ENCODE assay signal across 11 mouse cellular contexts in the genomic region with DNA sequence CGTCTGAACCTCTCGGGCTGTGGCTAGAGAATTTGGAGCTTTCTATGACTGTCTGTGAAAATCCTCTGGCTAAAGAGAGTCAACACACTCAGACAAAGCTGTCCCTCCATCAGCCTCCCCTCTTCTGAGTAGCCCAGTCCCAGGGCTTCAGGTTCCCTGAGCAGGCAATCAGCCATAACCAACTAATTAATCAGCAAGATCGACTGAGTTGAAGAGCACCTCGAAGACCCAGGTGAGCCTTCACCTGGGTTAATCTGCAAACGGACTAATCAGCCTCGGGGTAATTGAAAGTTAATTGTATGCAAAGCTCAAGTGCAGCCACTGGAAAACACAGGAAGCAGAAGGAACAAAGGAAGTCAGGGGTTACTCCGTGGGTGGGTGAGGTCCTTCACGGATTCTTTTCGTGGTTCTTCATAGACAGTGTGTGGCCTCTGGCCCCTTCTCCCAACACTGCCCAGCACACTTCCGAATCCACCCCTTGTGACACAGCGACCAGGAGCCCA. TPM values are rescaled to one million over a fixed set of nuclear protein-coding genes. Genes with fewer than 3 reads are reported as not detected.
A peak's percentile ranks its signal among the peaks of the same experiment; 100 is the strongest.
DNase-seq lines count a peak whose midpoint lies in the region; ATAC-seq lines count a peak whose summit lies in the region.
"Had no signal": no experiment of that assay in that cellular context is flagged by ENCODE, and none has a peak within 500 bp of the region (broad histone marks: within the 10 kb centered on the region; RNA-seq: fewer than 3 reads in every experiment).

No protein-coding gene starts in this region.

- no peaks in the 10 kb centered on the region for H3K9me3 ChIP-seq in heart, embryonic 15.5 days (replicated peaks)
- no peaks in the 10 kb centered on the region for H3K9me3 ChIP-seq in forebrain, embryonic 13.5 days (replicated peaks)
- H3K9me3 ChIP-seq in kidney, embryonic 14.5 days (ENCODE audit: control insufficient read depth, low read length): no peaks in the 10 kb centered on the region
- no peaks in the 10 kb centered on the region for H3K9me3 ChIP-seq in midbrain, embryonic 16.5 days (replicated peaks; ENCODE audit: control insufficient read depth, low read length, poor library complexity, severe bottlenecking)

- peak overlapping the region; percentile 51; the same call in 1 of the 2 replicates for H3K4me2 ChIP-seq in heart, embryonic 15.5 days
- peak overlapping the region; percentile 54 for H3K4me2 ChIP-seq in forebrain, embryonic 13.5 days
- peak overlapping the region; percentile 30 for H3K4me2 ChIP-seq in kidney, embryonic 14.5 days (replicated peaks; ENCODE audit: low read depth, low read length)
- H3K4me2 ChIP-seq in midbrain, embryonic 16.5 days (ENCODE audit: low read length): peak overlapping the region; percentile 44

- no peak overlapping the region for H3K9ac ChIP-seq in heart, embryonic 15.5 days
- peak overlapping the region; percentile 40 for H3K9ac ChIP-seq in forebrain, embryonic 13.5 days
- H3K9ac ChIP-seq in kidney, embryonic 14.5 days (ENCODE audit: low read depth, low read length): no peak overlapping the region
- peak overlapping the region; percentile 4; the same call in 1 of the 2 replicates for H3K9ac ChIP-seq in midbrain, embryonic 16.5 days (ENCODE audit: low read depth, low read length)

- H3K4me3 ChIP-seq in heart, embryonic 15.5 days: no peak overlapping the region
- peak overlapping the region; percentile 19; the same call in 1 of the 2 replicates for H3K4me3 ChIP-seq in forebrain, embryonic 13.5 days
- no peak overlapping the region for H3K4me3 ChIP-seq in kidney, embryonic 14.5 days (ENCODE audit: low read length)
- no peak overlapping the region for H3K4me3 ChIP-seq in midbrain, embryonic 16.5 days (ENCODE audit: low read depth, low read length)

- 25% methylated on average over 11 of the region's 11 CpGs for WGBS in heart, embryonic 15.5 days
- WGBS in forebrain, embryonic 13.5 days: under 1% methylated on average over 11 of the region's 11 CpGs
- WGBS in kidney, embryonic 14.5 days: 9% methylated on average over 11 of the region's 11 CpGs
- 2% methylated on average over 11 of the region's 11 CpGs for WGBS in midbrain, embryonic 16.5 days

- no peak for DNase-seq in heart, postnatal 4 days
- no peak for DNase-seq in thymus, postnatal 14 days
- no peak for DNase-seq in lung, postnatal 4 days
- DNase-seq: adrenal gland, adult 2 months; layer of hippocampus, adult 9-11 months; thymus, postnatal 36 days had no signal

- H3K36me3 ChIP-seq in heart, embryonic 15.5 days: no peaks in the 10 kb centered on the region
- H3K36me3 ChIP-seq in forebrain, embryonic 13.5 days (ENCODE audit: poor library complexity, severe bottlenecking): no peaks in the 10 kb centered on the region
- no peaks in the 10 kb centered on the region for H3K36me3 ChIP-seq in kidney, embryonic 14.5 days (ENCODE audit: control insufficient read depth, insufficient read depth, low read length)
- H3K36me3 ChIP-seq in midbrain, embryonic 16.5 days (ENCODE audit: control insufficient read depth, insufficient read depth, low read length): no peaks in the 10 kb centered on the region

- H3K27ac ChIP-seq in heart, embryonic 15.5 days: 0 out of 2 replicates have a peak overlapping the region, but pooled peaks have one; percentile 92
- peak overlapping the region; percentile 80; the same call in 1 of the 2 replicates for H3K27ac ChIP-seq in forebrain, embryonic 13.5 days
- peak overlapping the region; percentile 89; the same call in 1 of the 2 replicates for H3K27ac ChIP-seq in kidney, embryonic 14.5 days (ENCODE audit: low read depth, low read length)
- peak overlapping the region; percentile 76; the same call in 1 of the 2 replicates for H3K27ac ChIP-seq in midbrain, embryonic 16.5 days (ENCODE audit: low read length)

- H3K27me3 ChIP-seq in heart, embryonic 15.5 days: no peaks in the 10 kb centered on the region
- H3K27me3 ChIP-seq in forebrain, embryonic 13.5 days: 0 out of 2 replicates have a peak, but pooled peaks cover 18% of the 10 kb centered on the region
- H3K27me3 ChIP-seq in kidney, embryonic 14.5 days (ENCODE audit: control insufficient read depth, insufficient read depth, low read length): no peaks in the 10 kb centered on the region
- no peaks in the 10 kb centered on the region for H3K27me3 ChIP-seq in midbrain, embryonic 16.5 days (ENCODE audit: control insufficient read depth, insufficient read depth, low read depth, low read length)

- no peak for ATAC-seq in heart, embryonic 15.5 days (replicated peaks; ENCODE audit: insufficient number of reproducible peaks, insufficient read depth, low FRiP score, low read depth)
- peak; percentile 16; the same call in 1 of the 2 replicates for ATAC-seq in forebrain, embryonic 13.5 days
- peak; percentile 70; the same call in 1 of the 2 replicates for ATAC-seq in kidney, embryonic 14.5 days (ENCODE audit: low FRiP score, low TSS enrichment)
- peak; percentile 34; the same call in 1 of the 2 replicates for ATAC-seq in midbrain, embryonic 16.5 days
- no peak for ATAC-seq in monocyte, adult 5-6 weeks (replicated peaks; ENCODE audit: insufficient number of reproducible peaks, low FRiP score, low TSS enrichment, poor library complexity, severe bottlenecking)

- peaks cover 40% of the 10 kb centered on the region for H3K4me1 ChIP-seq in heart, embryonic 15.5 days (replicated peaks)
- peaks cover 36% of the 10 kb centered on the region for H3K4me1 ChIP-seq in forebrain, embryonic 13.5 days
- H3K4me1 ChIP-seq in kidney, embryonic 14.5 days (ENCODE audit: control insufficient read depth, insufficient read depth, low read length): peaks cover 39% of the 10 kb centered on the region
- H3K4me1 ChIP-seq in midbrain, embryonic 16.5 days (ENCODE audit: control insufficient read depth, insufficient read depth, low read length): peaks cover 28% of the 10 kb centered on the region

RNA-seq across cellular contexts. Expression of gene Hlf, which starts 19.9 kb away (rescaled TPM):
- polyA plus RNA-seq in heart, embryonic 15.5 days (2015; fragmentation: Nextera tagmentation; extraction: Ambion mirVana): 4.7 and 4.9 TPM in 2 replicates
- 10 to 100 TPM; 16.6 to 19.0 TPM for total RNA-seq in heart, postnatal 4 days (2021)
- polyA plus RNA-seq in forebrain, embryonic 13.5 days (2015; fragmentation: Nextera tagmentation; extraction: Ambion mirVana): 2.0 and 2.7 TPM in 2 replicates
- 1.5 and 1.7 TPM in 2 replicates for polyA plus RNA-seq in kidney, embryonic 14.5 days (2014; fragmentation: Nextera tagmentation; extraction: Ambion mirVana)
- polyA plus RNA-seq in midbrain, embryonic 16.5 days (2015; fragmentation: Nextera tagmentation; extraction: Ambion mirVana): 6.6 and 6.9 TPM in 2 replicates
- total RNA-seq in monocyte, adult 5-6 weeks (2017): 1.7 TPM in 1 of 3 replicates, not detected in the others

Comparison
In these comparisons a context has a peak if more than half of its experiments do, and no peak if none do; other contexts are left out.
1. ATAC-seq: peak in forebrain, embryonic 13.5 days (single experiment), kidney, embryonic 14.5 days (single experiment) and midbrain, embryonic 16.5 days (single experiment); none in heart, embryonic 15.5 days (single experiment) and monocyte, adult 5-6 weeks (single experiment).
2. H3K9ac ChIP-seq: peak in forebrain, embryonic 13.5 days (single experiment) and midbrain, embryonic 16.5 days (single experiment); none in heart, embryonic 15.5 days (single experiment) and kidney, embryonic 14.5 days (single experiment).
3. Peak in every context shown above with its lines, with median percentiles within 50 percentile points of each other: H3K27ac ChIP-seq and H3K4me2 ChIP-seq.